ENCODE assay signal across 1 mouse cellular context in genomic region chr5:118214418-118215154, GRCm38 (mm10).
TF ChIP-seq lines count a peak whose summit lies in the region.

No protein-coding gene starts in this region.

TF ChIP-seq in CH12.LX, 34 proteins besides CTCF, POLR2A, EP300 and RAD21 (continued from another document):
- 0 out of 2 replicates have a peak, but pooled peaks have one; percentile 17 for TF ChIP-seq ETS1 (conservative IDR thresholded peaks at IDR 0.05; ENCODE audit: low read depth, low read length)
